Mouse (Mus musculus) left cerebral cortex, postnatal 10 days (tissue): Measurements from ENCODE around the gene Thumpd3. TPM values are rescaled to one million over a fixed set of nuclear protein-coding genes. Genes with fewer than 3 reads are reported as not detected.

Source experiments
- total RNA-seq, 2 experiments: library from RNA; stranded (reverse); gene quantifications; 2 replicates each; pipeline ENCODE4 v1.2.3; 2021

Gene Thumpd3
- total RNA-seq, 2 experiments from 2014 or later, result 30.8 to 31.7 TPM

Other genes starting within 250 kb of the Thumpd3 start
- 100 to 1,000 TPM; 257 to 266 TPM for gene Srgap3, start 99.0 kb upstream of the Thumpd3 start, total RNA-seq
- 100 to 1,000 TPM; 133 to 135 TPM for gene Setd5, start 31.1 kb downstream of the Thumpd3 start, total RNA-seq
- 100 to 1,000 TPM; 104 to 111 TPM for gene Lhfpl4, start 149.2 kb downstream of the Thumpd3 start, total RNA-seq
- gene Mtmr14, start 191.6 kb downstream of the Thumpd3 start, total RNA-seq, result 10 to 100 TPM; 24.8 to 26.2 TPM
- 10 to 100 TPM; 21.0 to 22.3 TPM for gene Cpne9, start 236.1 kb downstream of the Thumpd3 start, total RNA-seq